Mouse (Mus musculus): Measurements from ENCODE around the gene Zbbx. TPM values are rescaled to one million over a fixed set of nuclear protein-coding genes. Genes with fewer than 3 reads are reported as not detected.

Gene Zbbx
- polyA plus RNA-seq (2016; fragmentation: Nextera tagmentation; extraction: Ambion mirVana) = 0.41 and 0.47 TPM in 2 replicates

DNA sequence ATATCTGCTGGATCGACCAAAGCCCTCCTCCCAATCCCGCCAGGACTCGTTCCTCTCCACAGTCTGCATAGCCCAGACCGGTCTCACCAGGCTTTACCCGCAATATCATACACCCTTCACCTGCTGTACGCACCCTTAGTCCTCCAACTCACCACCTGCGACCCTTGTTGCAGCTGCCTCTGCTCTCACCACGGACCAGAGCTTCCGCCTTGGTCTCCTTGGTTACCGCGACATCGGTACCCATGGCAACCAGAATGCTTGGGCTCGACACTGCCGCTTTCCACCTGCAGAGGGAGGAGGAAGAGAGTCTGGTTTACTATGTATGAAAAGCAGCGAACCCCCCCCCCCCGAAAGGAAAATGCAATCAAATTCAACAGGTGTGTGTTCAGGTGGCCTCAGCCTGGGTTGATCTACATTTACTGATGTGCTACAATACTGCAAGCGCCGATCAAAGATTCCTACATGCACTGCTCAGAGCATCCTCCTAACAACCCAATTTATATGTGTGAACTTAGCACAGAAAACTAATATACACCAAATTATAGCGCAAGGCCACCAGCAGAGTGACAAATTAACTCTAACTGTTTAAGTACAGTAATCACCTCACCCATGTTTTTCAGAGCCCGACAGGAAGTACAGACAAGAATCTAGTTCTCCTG lies at the start of gene Zbbx:
Gene Zbbx, minus strand, starts transcription at position 197 of the 659 bp plus-strand sequence.
- ATAC-seq (ENCODE audit: low FRiP score) = peak; percentile 98
- Histone ChIP-seq H3K36me3 (replicated peaks) (no peaks in the 10 kb centered on the region), H3K9me3 (no peaks in the 10 kb centered on the region), H3K4me3 (replicated peaks) (peak within 1 kb of the TSS; percentile 39), H3K27me3 (no peaks in the 10 kb centered on the region), H3K4me1 (peaks cover 4% of the 10 kb centered on the region; the same call in 1 of the 2 replicates), H3K4me2 (peak within 1 kb of the TSS; percentile 66), H3K9ac (no peak within 1 kb of the TSS), H3K27ac (no peak within 1 kb of the TSS)
- WGBS = 13% methylated on average over 20 of the region's 20 CpGs

- Histone ChIP-seq H3K9me3 (no peaks in the 10 kb centered on the region), H3K27me3 (no peaks in the 10 kb centered on the region), H3K4me1 (no peaks in the 10 kb centered on the region), H3K9ac (no peak overlapping the region), H3K4me3 (replicated peaks) (no peak overlapping the region), H3K27ac (no peak overlapping the region), H3K4me2 (no peak overlapping the region), H3K36me3 (replicated peaks) (no peaks in the 10 kb centered on the region)
- WGBS = 39% methylated on average over 12 of the region's 12 CpGs
- peak; percentile 71 for ATAC-seq (ENCODE audit: low FRiP score)
Observed at GRCm38 (mm10) chr3:75202808-75203503, 38.1 kb upstream of the Zbbx start.

DNA sequence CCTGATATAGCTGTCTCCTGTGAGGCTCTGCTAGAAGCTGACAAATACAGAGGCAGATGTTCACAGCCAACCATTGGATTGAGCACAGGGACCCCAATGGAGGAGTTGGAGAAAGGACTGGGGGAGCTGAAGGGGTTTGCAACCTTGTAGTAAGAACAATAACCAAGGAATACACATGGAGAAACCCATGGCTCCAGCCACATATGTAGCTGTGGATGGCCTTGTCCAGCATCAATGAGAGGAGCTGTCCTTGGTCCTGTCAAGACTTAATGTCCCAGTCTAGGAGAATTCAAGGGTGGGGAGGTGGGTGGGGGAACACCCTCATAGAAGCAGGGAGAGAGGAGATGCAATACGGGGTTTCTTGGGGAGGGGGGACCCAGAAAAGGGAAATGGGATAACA lies 17.8 kb upstream of the Zbbx start:
- ATAC-seq (ENCODE audit: low FRiP score) = no peak
- no peak overlapping the region for H3K4me3 ChIP-seq (replicated peaks)
- no peak overlapping the region for H3K4me2 ChIP-seq
- H3K9ac ChIP-seq = no peak overlapping the region
- no peaks in the 10 kb centered on the region for H3K27me3 ChIP-seq
- no peak overlapping the region for H3K27ac ChIP-seq
- H3K9me3 ChIP-seq = no peaks in the 10 kb centered on the region
- H3K4me1 ChIP-seq = no peaks in the 10 kb centered on the region
- H3K36me3 ChIP-seq (replicated peaks) = no peaks in the 10 kb centered on the region
- 53% methylated on average over 1 of the region's 1 CpGs for WGBS

- H3K4me3 ChIP-seq (replicated peaks) = no peak overlapping the region
- H3K9me3 ChIP-seq = no peaks in the 10 kb centered on the region
- no peaks in the 10 kb centered on the region for H3K36me3 ChIP-seq (replicated peaks)
- no peaks in the 10 kb centered on the region for H3K27me3 ChIP-seq
- no peaks in the 10 kb centered on the region; the same call in 1 of the 2 replicates for H3K4me1 ChIP-seq
- no peak overlapping the region for H3K4me2 ChIP-seq
- H3K9ac ChIP-seq = no peak overlapping the region
- 9% methylated on average over 3 of the region's 3 CpGs for WGBS
- peak; percentile 57 for ATAC-seq (ENCODE audit: low FRiP score)
- no peak overlapping the region for H3K27ac ChIP-seq
Observed at GRCm38 (mm10) chr3:75141876-75142275, 23.0 kb downstream of the Zbbx start.

- Histone ChIP-seq H3K4me1 (no peaks in the 10 kb centered on the region), H3K4me2 (no peak overlapping the region), H3K9me3 (no peaks in the 10 kb centered on the region), H3K9ac (no peak overlapping the region), H3K27me3 (no peaks in the 10 kb centered on the region), H3K4me3 (replicated peaks) (no peak overlapping the region), H3K27ac (no peak overlapping the region), H3K36me3 (replicated peaks) (no peaks in the 10 kb centered on the region)
- ATAC-seq (ENCODE audit: low FRiP score) = no peak
Observed at GRCm38 (mm10) chr3:75104867-75105266, 60.0 kb downstream of the Zbbx start.

DNA sequence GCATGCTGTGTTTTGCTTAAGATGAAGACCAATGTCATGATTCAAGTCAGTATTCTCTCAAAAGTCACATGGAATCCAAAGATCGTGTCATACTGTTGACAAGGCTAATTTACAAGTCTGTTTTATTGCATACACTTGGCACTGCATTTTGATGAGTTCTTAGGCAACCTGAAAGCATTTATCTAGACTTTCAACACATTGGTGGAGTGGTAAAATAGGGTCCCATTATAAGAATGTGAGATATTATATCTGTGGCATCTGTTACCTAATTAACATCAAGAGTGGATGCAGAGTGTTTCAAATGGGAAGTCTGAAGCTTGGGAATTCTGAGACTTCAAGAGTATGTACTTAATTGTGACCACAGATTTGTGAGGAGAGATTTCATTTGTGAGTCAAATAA lies 79.1 kb downstream of the Zbbx start:
- Histone ChIP-seq H3K27ac (no peak overlapping the region), H3K36me3 (replicated peaks) (no peaks in the 10 kb centered on the region), H3K9ac (no peak overlapping the region), H3K4me2 (no peak overlapping the region), H3K9me3 (no peaks in the 10 kb centered on the region), H3K4me1 (no peaks in the 10 kb centered on the region), H3K4me3 (replicated peaks) (no peak overlapping the region), H3K27me3 (no peaks in the 10 kb centered on the region)
- ATAC-seq (ENCODE audit: low FRiP score) = peak; percentile 65; the same call in 1 of the 2 replicates
- WGBS = 74% methylated on average over 1 of the region's 1 CpGs

- Histone ChIP-seq H3K4me2 (no peak overlapping the region), H3K4me1 (no peaks in the 10 kb centered on the region), H3K9ac (no peak overlapping the region), H3K27me3 (no peaks in the 10 kb centered on the region), H3K36me3 (replicated peaks) (no peaks in the 10 kb centered on the region), H3K4me3 (replicated peaks) (no peak overlapping the region), H3K27ac (no peak overlapping the region), H3K9me3 (no peaks in the 10 kb centered on the region)
- WGBS = 69% methylated on average over 1 of the region's 1 CpGs
- peak; percentile 73; the same call in 1 of the 2 replicates for ATAC-seq (ENCODE audit: low FRiP score)
Observed at GRCm38 (mm10) chr3:75078906-75079305, 85.9 kb downstream of the Zbbx start.

DNA sequence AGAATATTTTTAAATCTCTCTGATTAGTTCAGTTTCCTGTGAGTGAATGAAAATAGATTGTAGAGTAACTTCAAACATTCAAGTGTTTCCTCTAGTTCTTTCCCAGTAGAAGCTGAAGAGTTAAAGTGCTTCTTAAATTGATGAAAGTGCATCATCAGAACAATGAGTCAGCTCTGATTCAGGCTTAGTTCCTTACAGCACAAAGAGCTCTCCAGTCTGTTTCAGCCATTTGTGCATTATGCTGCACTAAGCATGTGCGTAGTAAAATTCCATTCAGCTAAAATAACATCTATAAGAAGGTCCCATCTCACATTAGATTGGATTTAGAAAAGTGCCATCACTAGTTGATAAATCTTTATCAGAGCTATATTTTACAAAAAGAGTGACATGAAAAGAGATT lies 155.1 kb downstream of the Zbbx start:
- ATAC-seq (ENCODE audit: low FRiP score) = no peak

More for the DNA sequence above, 155.1 kb downstream of the Zbbx start:
- Histone ChIP-seq H3K27me3 (no peaks in the 10 kb centered on the region), H3K4me3 (replicated peaks) (no peak overlapping the region), H3K27ac (no peak overlapping the region), H3K36me3 (replicated peaks) (no peaks in the 10 kb centered on the region), H3K9ac (no peak overlapping the region), H3K9me3 (no peaks in the 10 kb centered on the region), H3K4me2 (no peak overlapping the region), H3K4me1 (no peaks in the 10 kb centered on the region)
- WGBS = 83% methylated on average over 1 of the region's 1 CpGs

Other genes with a start within 250 kb of the Zbbx start
- gene Serpini2, start 105.0 kb upstream of the Zbbx start, polyA plus RNA-seq (2016; fragmentation: Nextera tagmentation; extraction: Ambion mirVana) = not detected in 2 replicates

Data from forebrain, embryonic 12.5 days (tissue).